Mouse (Mus musculus) urinary bladder, postnatal 14 days (tissue): Measurements from ENCODE around the gene Lrrk1.

ENCODE experiments used
- DNase-seq: peaks from one replicate; pipeline ENCODE4 v3.0.0; 2021; ENCODE audit warnings: low spot score

Lrrk1 gene

DNA sequence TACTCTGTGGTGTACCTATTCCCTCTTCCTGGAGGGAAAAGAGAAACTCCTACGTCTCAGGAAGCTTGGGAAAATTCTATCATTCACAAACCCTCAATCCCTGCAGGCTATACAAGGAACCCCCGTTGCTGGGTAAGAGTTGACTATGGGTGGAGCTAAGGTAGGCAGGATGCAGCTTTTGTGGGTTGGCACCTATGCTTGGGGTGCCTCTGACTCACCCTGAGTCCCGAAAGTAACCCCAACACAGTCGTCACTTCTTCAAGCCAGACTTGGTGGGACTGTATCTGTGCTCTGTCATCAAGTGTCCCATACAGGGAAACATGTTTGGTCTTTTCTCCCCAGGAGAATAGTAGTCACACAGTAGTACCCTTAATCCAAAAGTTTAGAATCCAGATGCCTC lies 86.7 kb downstream of the Lrrk1 start:
- DNase-seq, result no peak

DNA sequence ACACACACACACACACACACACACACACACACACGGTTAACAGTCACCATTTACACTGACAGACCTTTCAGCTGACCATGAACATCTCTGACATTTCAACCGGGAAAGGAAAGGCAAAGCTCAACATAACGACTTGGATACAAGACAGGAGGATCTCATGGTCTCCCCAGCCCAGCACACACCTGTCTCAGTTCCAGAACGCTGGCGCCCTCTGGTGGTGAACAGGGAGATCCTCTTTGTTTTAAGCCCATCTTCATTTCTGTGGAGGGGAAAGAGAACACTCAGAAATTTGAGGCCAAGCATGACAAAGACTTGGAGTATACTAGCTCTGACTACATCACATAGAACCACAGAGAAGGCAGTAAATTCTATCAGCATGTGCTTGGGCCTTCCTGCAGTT lies 87.5 kb downstream of the Lrrk1 start:
- DNase-seq, result peak; percentile 82

DNA sequence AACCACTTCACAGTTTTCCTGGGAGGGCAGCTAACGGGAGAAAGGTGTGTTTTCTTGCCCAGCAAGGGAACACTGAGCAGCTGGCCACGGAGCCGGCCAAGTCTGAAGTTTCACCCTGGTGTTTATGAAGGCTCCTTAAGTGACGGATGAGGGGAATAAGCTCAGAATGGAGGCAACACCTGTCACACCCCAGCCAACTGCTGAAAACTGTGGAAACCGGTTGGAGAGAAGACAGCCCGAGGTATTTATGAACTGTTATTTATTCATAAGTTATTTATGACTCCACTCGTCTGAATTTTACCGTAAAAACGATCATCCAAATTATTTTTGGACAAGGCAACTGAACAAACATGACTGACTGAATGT lies 90.5 kb downstream of the Lrrk1 start:
- no peak for DNase-seq

DNA sequence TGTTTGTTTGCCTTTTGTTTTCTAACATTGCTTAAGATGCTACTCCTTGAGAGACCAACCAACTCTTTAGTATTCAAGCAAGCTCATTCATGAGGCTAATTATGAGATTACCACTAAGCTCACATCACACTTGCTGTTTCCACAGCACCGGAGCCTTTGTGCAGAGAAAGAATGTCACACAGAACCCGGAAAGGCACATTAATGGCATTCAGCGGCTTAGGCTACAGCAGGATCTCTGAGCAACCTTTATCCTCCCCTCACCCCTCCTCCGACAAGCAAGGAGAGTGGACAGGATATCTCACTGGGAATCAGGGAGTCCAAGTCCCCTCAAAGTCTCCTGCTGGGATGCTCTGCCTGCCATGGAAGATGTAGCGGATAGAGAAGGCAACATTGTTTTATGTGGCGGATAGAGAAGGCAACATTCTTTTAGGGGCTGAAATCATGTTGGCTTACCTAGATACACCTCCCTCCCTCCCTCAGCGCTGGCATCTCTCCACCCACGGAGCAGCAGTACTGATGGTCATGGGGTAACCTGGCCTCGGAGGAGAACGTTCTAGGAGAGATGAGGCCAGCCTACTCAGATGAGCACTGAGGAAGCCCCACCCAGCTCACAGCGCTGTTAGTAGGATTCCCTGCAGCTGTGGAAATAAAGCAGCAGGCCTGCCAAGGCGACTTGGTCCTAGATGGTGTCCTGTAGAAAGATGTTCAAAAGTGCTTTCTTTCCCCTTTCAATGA lies 91.1 kb downstream of the Lrrk1 start:
- no peak for DNase-seq

DNA sequence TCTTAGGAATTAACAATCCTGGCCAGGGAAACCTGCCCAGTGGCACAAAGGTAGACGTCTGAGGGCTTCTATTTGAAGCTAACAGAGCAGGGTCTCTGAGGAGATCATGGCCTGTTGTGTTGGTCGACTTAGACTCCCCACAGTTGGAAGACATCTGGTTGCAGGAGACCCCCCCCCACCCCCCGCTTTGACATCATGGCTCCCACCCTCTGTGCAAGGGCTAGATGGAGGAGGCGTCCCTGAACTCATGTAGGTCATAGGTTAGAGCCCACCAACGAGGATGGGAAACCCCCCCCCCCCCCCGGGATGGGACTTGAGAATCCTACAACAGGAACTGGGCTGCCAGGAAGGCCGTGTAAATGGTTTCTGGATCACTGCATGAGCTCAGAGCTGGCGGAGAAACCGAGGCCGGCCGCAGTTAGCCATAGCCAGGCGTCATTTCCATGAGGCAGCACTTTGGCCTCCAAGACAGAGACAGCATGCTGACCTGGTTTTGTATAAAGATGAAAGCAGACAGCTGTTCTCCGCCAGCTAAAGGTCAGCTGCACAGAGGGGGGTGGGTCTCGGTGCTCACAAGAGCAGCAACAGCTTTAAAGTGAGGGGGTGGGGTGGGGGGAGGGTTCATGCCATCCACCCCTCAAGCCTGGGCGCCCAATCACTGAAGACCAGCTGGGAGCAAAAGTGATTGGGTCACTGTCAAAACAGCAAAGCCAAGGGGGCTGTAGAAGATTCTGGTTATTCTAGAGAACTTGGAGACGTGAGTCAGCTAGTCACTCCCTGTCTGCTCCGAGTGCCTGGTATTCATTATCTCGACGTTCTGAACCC lies 95.4 kb downstream of the Lrrk1 start:
- DNase-seq, result peak; percentile 25

DNA sequence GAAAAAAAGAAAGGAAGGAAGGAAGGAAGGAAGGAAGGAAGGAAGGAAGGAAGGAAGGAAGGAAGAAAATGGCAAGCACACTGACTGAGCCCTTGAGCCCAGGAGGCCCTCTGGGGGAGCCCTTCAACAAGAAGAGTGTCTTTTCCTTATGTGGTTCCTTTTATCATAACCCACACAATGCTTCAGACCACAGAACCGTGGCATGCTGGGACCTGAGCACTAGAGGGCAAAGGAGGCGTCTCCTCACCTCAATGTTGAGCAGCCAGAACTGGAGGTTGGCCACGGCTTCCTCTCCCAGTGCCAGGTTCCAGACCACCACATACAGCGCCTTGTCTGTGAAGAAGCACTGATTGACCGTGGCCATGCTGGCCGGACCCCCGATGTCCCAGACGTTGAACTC lies 96.1 kb downstream of the Lrrk1 start:
- DNase-seq, result no peak

DNA sequence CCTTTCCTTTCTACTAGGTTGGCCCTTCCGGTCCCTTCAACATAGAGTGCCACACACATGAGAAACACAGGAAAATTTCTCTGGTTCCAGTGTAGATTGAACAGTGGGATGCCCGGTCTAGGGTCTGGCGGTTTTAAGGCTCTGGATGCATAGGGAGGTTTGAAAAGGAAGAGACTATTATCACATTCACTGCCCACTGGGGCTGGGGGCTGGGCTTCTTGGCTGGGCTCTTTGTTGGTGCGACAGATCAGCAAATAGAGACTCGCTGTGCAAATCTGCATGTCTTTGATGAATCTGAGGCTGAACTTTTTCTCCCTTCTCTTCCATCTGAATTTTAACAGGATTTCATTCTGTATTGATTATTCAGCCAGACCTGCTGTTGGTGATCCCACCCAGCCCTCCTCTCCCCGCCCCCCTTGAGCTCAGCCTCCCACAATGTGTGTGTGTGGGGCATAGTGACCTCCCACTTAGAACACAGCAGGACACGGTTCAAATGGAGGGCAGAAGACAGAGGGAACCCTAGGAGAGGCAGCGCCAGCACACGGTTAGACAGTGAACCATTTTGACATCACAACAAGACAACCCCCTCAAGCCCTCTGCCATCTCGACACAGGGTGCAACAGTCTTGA lies 105.1 kb downstream of the Lrrk1 start:
- no peak for DNase-seq

DNA sequence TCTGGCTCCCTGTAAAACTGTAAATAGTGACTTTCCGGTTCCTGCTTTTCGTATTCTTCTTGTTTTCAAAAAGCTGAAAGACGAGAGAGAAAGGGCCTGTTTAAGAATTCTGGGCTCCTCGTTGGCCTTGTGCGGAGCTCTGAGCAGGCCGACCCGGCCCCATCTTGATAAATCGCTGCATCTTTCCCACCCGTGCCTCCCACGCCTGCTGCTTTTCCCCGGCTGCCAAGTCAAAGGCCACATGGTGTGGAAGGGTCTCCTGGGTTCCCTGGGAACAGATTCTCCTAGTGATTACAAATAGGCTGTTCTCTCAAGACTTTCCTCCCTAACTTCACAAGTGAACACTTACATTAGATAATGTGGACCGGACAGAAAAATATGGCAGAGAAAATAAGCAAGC lies 105.9 kb downstream of the Lrrk1 start:
- DNase-seq, result no peak

DNA sequence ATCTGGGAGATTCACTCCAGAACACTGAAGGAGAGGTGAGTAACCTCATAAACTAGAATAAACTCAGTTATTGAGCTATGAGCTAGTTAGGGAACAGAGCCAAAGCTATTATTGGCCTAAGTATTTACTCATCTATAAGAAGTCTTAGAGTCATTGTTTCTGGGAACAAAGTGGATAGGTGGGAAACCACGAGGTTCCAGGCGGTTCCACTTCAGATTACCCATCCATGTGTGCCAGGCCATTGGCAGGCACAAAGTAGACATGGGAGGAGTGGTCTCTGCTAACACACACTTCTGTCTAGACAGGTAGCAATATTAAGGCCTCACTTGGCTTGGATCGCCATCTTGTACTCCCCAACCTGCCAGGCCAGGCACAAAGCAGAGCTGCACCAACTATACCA lies 110.1 kb downstream of the Lrrk1 start:
- no peak for DNase-seq

DNA sequence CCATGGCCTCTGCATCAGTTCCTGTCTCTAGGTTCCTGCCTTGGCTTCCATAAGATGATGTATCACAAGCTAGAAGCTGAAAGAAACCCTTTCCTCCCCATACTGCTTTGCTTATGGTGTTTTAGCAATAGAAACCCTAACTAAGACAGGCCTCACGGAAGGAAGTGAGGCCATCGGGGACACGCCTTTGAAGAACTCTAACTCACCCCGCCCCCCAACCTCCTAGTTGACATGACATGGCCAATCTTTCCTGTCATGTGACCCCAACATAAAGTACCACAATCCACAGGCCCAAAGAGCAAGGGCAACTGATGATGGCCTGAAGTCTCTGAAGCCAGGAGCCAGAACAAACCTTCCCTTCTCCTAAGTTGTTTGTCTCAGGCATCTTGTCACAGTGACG lies 114.7 kb downstream of the Lrrk1 start:
- DNase-seq, result no peak

DNA sequence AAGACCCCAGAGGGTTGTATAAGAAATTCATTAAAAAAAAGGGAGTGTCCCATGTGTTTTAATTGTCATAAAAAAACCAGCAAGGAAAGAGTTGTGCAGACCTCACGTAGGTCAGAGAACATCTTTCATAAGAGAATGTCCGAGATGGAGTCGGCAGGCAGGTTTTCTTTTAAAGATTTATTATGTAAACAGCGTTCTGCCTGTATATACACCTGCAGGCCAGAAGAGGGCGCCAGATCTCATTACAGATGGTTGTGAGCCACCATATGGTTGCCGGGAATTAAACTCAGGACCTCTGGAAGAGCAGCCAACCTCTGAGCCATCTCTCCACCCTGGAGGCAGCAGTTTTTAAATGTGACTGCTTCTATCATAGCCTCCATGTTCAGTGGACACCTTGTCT lies 116.9 kb downstream of the Lrrk1 start:
- no peak for DNase-seq

DNA sequence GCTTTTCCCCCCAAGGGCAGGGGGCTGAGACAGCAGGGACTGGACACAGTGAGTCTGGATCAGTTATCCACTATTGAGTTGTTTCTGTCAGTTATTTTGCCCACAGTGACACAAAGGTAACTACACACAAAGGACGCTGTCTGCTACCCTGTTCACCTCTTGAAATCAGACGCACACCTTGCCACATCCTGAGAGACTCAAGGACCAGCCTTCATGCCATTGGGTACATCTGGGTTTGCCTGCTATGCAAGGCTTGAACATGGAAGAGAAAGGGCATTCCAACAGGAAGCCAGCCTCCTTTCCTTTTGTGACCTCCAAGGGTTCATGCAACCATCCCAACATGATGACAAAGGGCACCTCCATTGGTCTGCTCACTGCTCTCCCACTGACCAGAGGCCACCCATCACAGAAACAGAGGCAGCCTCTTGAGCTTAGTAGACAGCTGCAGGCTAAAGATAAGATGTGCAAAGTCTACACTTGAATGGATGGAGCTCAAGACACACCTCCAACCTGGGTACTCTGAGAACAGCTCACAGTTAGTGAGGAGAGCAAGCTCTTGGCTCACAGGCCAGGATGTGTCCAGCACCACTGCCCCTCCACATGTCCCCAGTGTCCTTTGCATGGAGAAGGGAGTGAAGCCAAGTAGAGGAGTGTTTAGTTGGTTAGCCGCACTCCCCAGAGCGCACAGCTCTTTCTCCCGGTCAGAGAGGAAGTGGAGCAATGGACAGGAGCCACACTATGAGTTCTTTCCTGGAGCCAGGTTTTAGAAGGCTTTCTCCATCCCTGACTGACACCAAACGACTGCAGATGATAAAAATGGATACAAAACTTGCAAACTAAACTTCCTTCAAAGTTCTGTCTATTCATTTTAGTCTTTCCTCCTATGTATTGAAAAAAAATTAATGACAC lies 121.0 kb downstream of the Lrrk1 start:
- no peak for DNase-seq

DNA sequence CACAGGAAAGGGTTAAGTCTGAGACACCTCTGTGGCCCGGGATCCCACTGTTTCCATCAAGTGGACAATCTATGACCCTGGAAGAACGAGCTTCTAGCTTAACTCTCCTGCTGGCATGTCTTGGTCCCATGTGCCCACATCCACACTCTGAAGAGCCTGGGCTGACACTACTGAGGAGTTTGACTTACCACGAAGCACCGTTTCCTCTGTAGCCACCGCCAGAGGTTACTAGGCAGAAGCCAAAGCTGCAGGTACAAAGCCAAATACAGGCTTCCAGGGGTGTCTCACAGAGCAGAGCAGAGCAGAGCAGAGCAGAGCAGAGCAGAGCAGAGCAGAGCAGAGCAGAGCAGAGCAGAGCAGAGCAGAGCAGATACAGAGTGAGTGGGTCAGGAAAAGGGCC lies 124.7 kb downstream of the Lrrk1 start:
- DNase-seq, result no peak

DNA sequence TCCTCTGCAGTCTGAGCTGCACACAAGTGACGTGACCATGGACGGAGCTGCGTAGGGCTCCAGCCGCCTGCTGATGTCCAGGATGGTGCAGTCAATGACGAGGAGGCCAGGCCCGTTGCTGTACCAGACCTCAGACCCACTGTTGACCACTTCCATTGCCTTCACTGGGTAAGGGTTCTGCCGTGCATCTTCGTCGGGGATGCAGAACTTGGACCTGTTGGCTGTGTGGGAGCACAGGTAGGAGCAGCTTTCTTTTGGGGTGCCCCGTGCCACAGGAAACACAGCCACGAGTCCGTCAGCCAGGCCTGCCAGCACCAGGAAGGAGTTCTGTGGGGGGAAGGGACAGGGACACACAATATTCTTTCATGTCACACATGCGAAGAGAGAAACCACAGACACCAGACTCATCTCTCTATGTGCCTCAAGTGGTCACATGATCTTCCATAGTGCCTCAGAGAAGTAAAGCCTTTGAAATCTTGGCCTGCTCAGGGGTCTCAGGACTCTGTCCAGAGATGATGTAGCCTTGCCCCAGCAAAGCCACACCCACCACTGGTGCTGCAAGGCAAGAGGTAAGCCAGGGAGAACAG lies 125.5 kb downstream of the Lrrk1 start:
- DNase-seq, result no peak

DNA sequence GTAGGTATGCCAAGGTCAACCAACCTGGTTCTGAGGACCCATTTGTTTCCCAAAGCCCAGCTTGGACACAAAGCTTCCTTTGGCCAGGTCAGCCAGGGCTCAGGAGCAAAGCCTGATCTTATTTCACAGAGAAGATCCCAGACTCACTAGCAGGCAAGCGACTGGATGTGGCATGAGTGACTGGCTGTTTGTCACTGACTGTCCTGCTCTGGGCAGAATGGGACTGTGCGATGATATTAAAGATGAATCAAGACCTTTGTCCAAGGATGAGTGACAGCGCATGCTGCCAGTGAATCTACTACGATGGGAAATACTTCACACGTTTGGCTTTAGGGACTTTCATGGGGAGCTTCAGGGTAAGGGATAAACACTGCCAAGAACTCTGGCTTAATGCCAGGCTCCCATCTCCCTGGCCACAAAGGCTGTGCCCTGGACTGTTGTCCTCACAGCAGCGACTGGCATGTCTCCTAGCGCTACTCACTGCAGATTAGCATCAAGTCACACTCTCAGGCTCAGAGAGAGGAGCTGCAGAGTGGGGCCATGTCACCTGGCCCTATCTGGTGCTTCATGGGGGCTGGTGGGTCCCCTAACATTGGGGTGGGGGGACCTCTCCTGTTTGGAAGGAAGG lies 127.3 kb downstream of the Lrrk1 start:
- DNase-seq, result no peak

DNA sequence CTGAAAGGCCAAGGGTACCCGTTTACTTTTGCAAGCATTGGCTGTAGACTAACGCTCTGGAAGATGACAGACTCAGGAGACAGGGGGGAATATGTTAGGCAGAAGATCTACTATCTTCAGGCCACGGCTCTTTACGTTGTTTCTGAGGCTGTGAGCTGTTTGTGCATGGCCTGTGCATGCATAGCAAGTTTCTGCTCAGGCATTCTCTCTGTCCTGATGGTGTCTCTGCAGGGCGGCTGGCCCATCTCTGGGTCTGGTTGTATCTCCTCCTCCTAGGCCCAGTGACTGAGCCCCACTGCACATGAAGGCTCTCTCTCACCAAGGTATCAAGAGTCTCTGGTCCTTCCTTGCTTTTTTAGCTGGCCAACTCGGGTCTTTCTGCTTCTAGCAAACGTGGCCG lies 127.9 kb downstream of the Lrrk1 start:
- DNase-seq, result no peak

DNA sequence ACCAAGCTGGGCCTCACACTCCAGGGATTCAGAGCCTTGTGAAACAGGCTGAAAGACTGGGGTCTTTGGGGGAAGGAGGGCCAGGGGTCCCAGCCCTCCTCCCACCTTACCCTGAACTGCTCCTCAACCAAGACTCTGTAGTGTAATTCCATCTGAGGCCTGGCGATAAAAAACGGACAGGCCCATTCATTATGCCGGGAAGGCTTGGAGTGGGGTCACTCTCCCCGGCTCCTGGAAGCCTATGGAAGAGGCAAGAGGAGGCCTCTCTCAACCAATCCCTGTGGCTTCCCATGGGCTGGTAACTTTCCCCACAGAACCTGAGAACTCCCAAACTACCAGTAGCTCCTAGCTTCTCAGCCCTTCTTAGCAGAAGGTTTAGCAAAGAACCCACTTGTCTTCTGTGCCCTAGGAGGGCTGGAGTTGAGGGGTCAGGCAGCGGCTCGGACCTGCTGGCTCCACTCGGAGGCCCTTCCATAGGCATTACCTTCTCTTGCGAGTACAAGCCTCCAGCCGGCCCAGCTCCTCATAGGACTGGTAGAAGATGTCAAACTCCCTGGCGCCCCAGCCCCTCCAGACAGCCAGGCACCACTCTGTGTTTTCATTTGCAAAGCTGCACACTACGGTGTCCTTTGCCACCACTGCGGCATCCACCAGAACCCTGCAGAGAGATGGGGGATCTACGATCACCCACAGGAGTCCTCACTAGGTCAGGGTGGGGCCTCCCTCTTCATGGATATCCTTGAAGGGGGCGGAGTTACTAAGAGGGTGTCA lies 128.5 kb downstream of the Lrrk1 start:
- DNase-seq, result no peak

DNA sequence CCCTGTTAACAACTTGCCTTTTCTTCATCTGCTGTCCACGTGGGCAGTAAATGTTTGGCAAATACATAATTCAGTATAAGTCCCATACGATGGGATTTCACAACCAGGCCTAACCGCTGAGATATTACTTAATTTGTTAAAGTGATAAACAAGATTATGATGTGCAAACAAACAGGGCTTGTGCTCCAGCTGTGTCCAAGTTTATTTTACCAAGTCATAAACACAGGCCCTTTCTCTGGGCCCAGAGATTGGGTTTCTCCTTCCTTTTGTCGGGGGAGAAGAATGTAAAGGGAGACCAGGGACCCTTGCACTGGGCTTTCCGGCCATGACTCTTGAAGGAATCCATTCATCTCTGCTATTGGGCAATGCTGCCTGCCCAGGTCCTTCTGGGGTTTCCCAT lies 129.2 kb downstream of the Lrrk1 start:
- DNase-seq, result no peak

DNA sequence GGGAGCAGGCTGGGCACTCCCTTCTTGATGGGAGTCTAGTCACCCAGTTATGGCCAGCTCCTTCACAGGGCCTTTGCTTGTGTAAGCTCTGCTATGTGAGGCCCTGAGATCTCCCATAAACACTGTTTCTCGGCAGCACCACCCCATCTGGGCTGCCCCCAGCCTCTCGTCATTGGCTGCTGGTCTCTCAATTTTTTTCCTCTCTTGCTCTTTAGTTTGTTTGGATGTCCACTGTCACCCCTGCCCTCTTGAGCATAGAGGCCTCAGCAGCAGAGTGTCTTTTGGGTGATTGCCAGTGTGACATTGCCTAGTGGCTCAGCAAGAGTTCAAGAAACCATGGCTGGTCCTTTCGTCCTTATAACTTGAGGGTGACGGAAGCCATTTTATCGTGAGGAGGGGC lies 130.9 kb downstream of the Lrrk1 start:
- DNase-seq, result no peak

DNA sequence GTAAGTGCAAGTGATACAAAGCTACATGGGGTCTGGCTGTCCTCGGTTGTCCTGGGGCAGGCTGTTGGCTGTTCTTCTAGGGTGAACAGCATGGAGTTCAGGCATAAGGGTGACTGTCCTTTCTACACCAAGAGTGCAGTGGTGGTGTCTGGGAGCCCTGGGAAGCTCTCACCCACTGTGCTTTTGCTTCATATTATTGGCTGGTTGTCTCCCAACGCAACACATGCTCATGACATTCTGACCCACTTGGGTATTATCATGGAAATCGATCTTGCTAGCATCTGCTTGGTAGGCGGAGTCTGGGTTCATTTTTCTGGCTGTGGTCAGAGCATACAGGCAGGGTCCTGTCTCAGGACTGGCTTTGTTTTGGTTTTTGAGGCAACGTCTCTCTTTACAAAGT lies 131.7 kb downstream of the Lrrk1 start:
- no peak for DNase-seq

DNA sequence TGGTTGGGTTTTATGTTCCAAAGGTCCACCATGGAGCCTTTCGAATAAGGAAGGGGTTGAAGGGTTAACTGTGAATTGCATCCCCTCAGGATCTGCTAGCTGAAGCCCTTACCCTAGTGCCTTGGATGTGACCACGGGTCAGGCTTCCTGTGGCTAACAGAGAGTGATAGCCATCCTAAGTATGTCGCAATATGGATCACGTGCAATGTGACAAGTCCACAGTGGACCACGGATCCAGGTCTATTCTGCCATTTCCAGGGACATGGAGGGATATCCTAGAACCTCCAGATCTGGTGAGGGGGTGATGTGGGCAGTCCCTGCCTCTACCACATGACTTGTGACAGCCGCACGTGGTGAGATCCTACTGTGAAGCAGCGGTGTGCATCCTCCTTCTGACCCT lies 133.2 kb downstream of the Lrrk1 start:
- no peak for DNase-seq
